Mouse (Mus musculus): ENCODE measurements around the gene Prr15l. TPM values are rescaled to one million over a fixed set of nuclear protein-coding genes. Genes with fewer than 3 reads are reported as not detected.

Gene Prr15l
- polyA plus RNA-seq, 1 experiment from 2014 or later = 1.1 TPM

GRCm38 (mm10) chr11:96924861-96925260, 3.0 kb upstream of the Prr15l start:
- Histone ChIP-seq H3K9ac (replicated peaks) (no peak overlapping the region), H3K4me3 (replicated peaks) (no peak overlapping the region), H3K27me3 (peaks cover 41% of the 10 kb centered on the region), H3K4me1 (replicated peaks) (no peaks in the 10 kb centered on the region), H3K9me3 (no peaks in the 10 kb centered on the region), H3K4me2 (no peak overlapping the region), H3K36me3 (no peaks in the 10 kb centered on the region), H3K27ac (no peak overlapping the region)
- WGBS = 82% methylated on average over 11 of the region's 11 CpGs
- no peak for ATAC-seq (ENCODE audit: insufficient number of reproducible peaks, insufficient read depth, low FRiP score, low TSS enrichment, low read depth)

- H3K27me3 ChIP-seq = peaks cover 44% of the 10 kb centered on the region
- H3K36me3 ChIP-seq = no peaks in the 10 kb centered on the region
- WGBS = 83% methylated on average over 12 of the region's 12 CpGs
- H3K9me3 ChIP-seq = no peaks in the 10 kb centered on the region
- H3K4me1 ChIP-seq (replicated peaks) = no peaks in the 10 kb centered on the region
- H3K9ac ChIP-seq (replicated peaks) = no peak overlapping the region
- no peak overlapping the region for H3K4me2 ChIP-seq
- no peak overlapping the region for H3K4me3 ChIP-seq (replicated peaks)
- no peak for ATAC-seq (ENCODE audit: insufficient number of reproducible peaks, insufficient read depth, low FRiP score, low TSS enrichment, low read depth)
- no peak overlapping the region for H3K27ac ChIP-seq
These were observed 2.3 kb upstream of the Prr15l start for GRCm38 (mm10) chr11:96925469-96926148.

- no peaks in the 10 kb centered on the region for H3K36me3 ChIP-seq
- H3K4me1 ChIP-seq (replicated peaks) = no peaks in the 10 kb centered on the region
- no peak overlapping the region for H3K9ac ChIP-seq (replicated peaks)
- ATAC-seq (ENCODE audit: insufficient number of reproducible peaks, insufficient read depth, low FRiP score, low TSS enrichment, low read depth) = no peak
- 77% methylated on average over 5 of the region's 5 CpGs for WGBS
- H3K9me3 ChIP-seq = no peaks in the 10 kb centered on the region
- H3K27me3 ChIP-seq = peaks cover 49% of the 10 kb centered on the region
- H3K4me2 ChIP-seq = no peak overlapping the region
- H3K4me3 ChIP-seq (replicated peaks) = no peak overlapping the region
- H3K27ac ChIP-seq = no peak overlapping the region
These were observed 1.3 kb upstream of the Prr15l start for GRCm38 (mm10) chr11:96926587-96926986.

- no peak overlapping the region for H3K27ac ChIP-seq
- no peak overlapping the region for H3K4me3 ChIP-seq (replicated peaks)
- no peak for ATAC-seq (ENCODE audit: insufficient number of reproducible peaks, insufficient read depth, low FRiP score, low TSS enrichment, low read depth)
- H3K27me3 ChIP-seq = peaks cover 55% of the 10 kb centered on the region
- no peak overlapping the region for H3K4me2 ChIP-seq
- no peak overlapping the region for H3K9ac ChIP-seq (replicated peaks)
- H3K4me1 ChIP-seq (replicated peaks) = no peaks in the 10 kb centered on the region; the same call in 1 of the 2 replicates
- 2% methylated on average over 5 of the region's 5 CpGs for WGBS
- H3K36me3 ChIP-seq = no peaks in the 10 kb centered on the region
- H3K9me3 ChIP-seq = no peaks in the 10 kb centered on the region
These were observed 787 bp downstream of the Prr15l start for GRCm38 (mm10) chr11:96928691-96929090.

- Histone ChIP-seq H3K9me3 (no peaks in the 10 kb centered on the region), H3K4me2 (no peak overlapping the region), H3K27me3 (peaks cover 49% of the 10 kb centered on the region), H3K9ac (replicated peaks) (no peak overlapping the region), H3K36me3 (no peaks in the 10 kb centered on the region), H3K4me1 (replicated peaks) (no peaks in the 10 kb centered on the region; the same call in 1 of the 2 replicates), H3K27ac (no peak overlapping the region), H3K4me3 (replicated peaks) (no peak overlapping the region)
- ATAC-seq (ENCODE audit: insufficient number of reproducible peaks, insufficient read depth, low FRiP score, low TSS enrichment, low read depth) = no peak
- 8% methylated on average over 13 of the region's 13 CpGs for WGBS
These were observed 1.3 kb downstream of the Prr15l start for GRCm38 (mm10) chr11:96929096-96929765.

- ATAC-seq (ENCODE audit: insufficient number of reproducible peaks, insufficient read depth, low FRiP score, low TSS enrichment, low read depth) = no peak
- no peak overlapping the region for H3K9ac ChIP-seq (replicated peaks)
- peaks cover 49% of the 10 kb centered on the region for H3K27me3 ChIP-seq
- no peaks in the 10 kb centered on the region for H3K36me3 ChIP-seq
- no peak overlapping the region for H3K4me3 ChIP-seq (replicated peaks)
- WGBS = 64% methylated on average over 9 of the region's 9 CpGs
- no peaks in the 10 kb centered on the region for H3K9me3 ChIP-seq
- no peak overlapping the region for H3K4me2 ChIP-seq
- H3K27ac ChIP-seq = no peak overlapping the region
- no peaks in the 10 kb centered on the region; the same call in 1 of the 2 replicates for H3K4me1 ChIP-seq (replicated peaks)
These were observed 1.9 kb downstream of the Prr15l start for GRCm38 (mm10) chr11:96929766-96930331.

- Histone ChIP-seq H3K27me3 (peaks cover 48% of the 10 kb centered on the region), H3K4me3 (replicated peaks) (no peak overlapping the region), H3K4me2 (no peak overlapping the region), H3K4me1 (replicated peaks) (no peaks in the 10 kb centered on the region; the same call in 1 of the 2 replicates), H3K9ac (replicated peaks) (no peak overlapping the region), H3K9me3 (no peaks in the 10 kb centered on the region), H3K27ac (no peak overlapping the region), H3K36me3 (no peaks in the 10 kb centered on the region)
- WGBS = 59% methylated on average over 8 of the region's 8 CpGs
- ATAC-seq (ENCODE audit: insufficient number of reproducible peaks, insufficient read depth, low FRiP score, low TSS enrichment, low read depth) = no peak
These were observed 3.6 kb downstream of the Prr15l start for GRCm38 (mm10) chr11:96931327-96932062.

- no peak overlapping the region for H3K4me2 ChIP-seq
- no peaks in the 10 kb centered on the region for H3K36me3 ChIP-seq
- no peak overlapping the region for H3K27ac ChIP-seq
- no peaks in the 10 kb centered on the region for H3K9me3 ChIP-seq
- H3K4me3 ChIP-seq (replicated peaks) = no peak overlapping the region
- H3K9ac ChIP-seq (replicated peaks) = no peak overlapping the region
- H3K4me1 ChIP-seq (replicated peaks) = no peaks in the 10 kb centered on the region; the same call in 1 of the 2 replicates
- WGBS = 91% methylated on average over 13 of the region's 13 CpGs
- ATAC-seq (ENCODE audit: insufficient number of reproducible peaks, insufficient read depth, low FRiP score, low TSS enrichment, low read depth) = no peak
- H3K27me3 ChIP-seq = peaks cover 30% of the 10 kb centered on the region
These were observed 5.8 kb downstream of the Prr15l start for GRCm38 (mm10) chr11:96933562-96934276.

GRCm38 (mm10) chr11:96934921-96935356, 7.0 kb downstream of the Prr15l start:
- H3K9ac ChIP-seq (replicated peaks) = no peak overlapping the region
- 24% methylated on average over 12 of the region's 12 CpGs for WGBS
- H3K9me3 ChIP-seq = no peaks in the 10 kb centered on the region

GRCm38 (mm10) chr11:96935872-96936650, 8.2 kb downstream of the Prr15l start:
- H3K27ac ChIP-seq = no peak overlapping the region
- H3K4me2 ChIP-seq = no peak overlapping the region
- WGBS = 84% methylated on average over 9 of the region's 9 CpGs
- H3K4me1 ChIP-seq (replicated peaks) = no peaks in the 10 kb centered on the region; the same call in 1 of the 2 replicates
- no peak for ATAC-seq (ENCODE audit: insufficient number of reproducible peaks, insufficient read depth, low FRiP score, low TSS enrichment, low read depth)
- H3K4me3 ChIP-seq (replicated peaks) = no peak overlapping the region
- no peak overlapping the region for H3K9ac ChIP-seq (replicated peaks)
- no peaks in the 10 kb centered on the region for H3K36me3 ChIP-seq
- no peaks in the 10 kb centered on the region for H3K9me3 ChIP-seq
- peaks cover 10% of the 10 kb centered on the region for H3K27me3 ChIP-seq

More at GRCm38 (mm10) chr11:96934921-96935356, 7.0 kb downstream of the Prr15l start:
- H3K27ac ChIP-seq = peak overlapping the region; percentile 41; the same call in 1 of the 2 replicates
- peak overlapping the region; percentile 7; the same call in 1 of the 2 replicates for H3K4me3 ChIP-seq (replicated peaks)
- peak overlapping the region; percentile 34 for H3K4me2 ChIP-seq
- H3K27me3 ChIP-seq = peaks cover 18% of the 10 kb centered on the region
- H3K36me3 ChIP-seq = no peaks in the 10 kb centered on the region
- peak; percentile 80; the same call in 1 of the 2 replicates for ATAC-seq (ENCODE audit: insufficient number of reproducible peaks, insufficient read depth, low FRiP score, low TSS enrichment, low read depth)
- no peaks in the 10 kb centered on the region; the same call in 1 of the 2 replicates for H3K4me1 ChIP-seq (replicated peaks)

Measured in limb, embryonic 12.5 days (tissue).